Mouse (Mus musculus): ENCODE results near the gene Naa30.
"Not testable (repeated sequence)": the region's sequence is repeated elsewhere in the genome, so short reads cannot be mapped to it uniquely, and the experiment has no call there.

Gene Naa30

DNA sequence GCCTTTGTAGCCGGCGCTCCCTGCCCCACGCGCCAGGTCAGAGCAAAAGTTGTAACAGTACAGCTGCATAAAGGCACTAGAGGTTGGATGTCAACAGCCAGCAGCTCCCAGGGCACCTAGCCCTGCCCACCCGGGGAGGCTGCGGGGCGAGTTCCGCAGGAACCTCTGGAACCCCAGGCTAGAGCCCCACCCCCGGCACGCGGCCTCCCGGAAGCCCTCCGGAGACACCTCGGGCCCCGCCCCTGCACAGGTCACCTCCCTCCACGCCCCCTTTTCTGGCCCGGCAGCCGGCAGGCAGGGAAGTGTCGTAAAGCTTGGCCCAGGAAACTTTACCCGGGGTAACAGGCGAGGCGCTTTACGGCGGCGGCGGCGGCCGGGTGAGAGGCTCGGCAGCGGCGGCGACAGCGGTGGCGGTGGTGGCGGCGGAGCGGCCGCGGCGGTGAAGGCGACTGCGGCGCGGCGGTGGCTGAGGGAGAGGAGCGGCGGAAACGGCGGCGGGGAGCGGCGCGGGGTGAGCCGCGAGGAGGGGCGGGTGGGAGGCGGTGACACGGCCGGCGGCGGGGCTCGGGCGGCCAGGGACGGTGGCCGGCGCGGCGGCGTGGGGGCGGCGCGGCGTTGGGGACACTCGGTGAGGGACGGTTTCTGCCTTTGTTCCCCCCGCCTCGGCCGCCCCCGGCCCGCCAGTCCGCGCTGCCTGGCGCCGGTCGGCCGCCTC is at the start of gene Naa30:
Gene Naa30 (plus strand): TSS at position 360 of the 715 bp plus-strand sequence.
- DNase-seq (ENCODE audit: low read depth in 1 of 2, low spot score in 2 of 2) = peak; percentile 88 to 89

GRCm38 (mm10) chr14:49127162-49127779 is 44.8 kb upstream of the Naa30 start:
- no peak for DNase-seq (ENCODE audit: low read depth in 1 of 2, low spot score in 2 of 2)

- no peak for DNase-seq (ENCODE audit: low read depth in 1 of 2, low spot score in 2 of 2)
These were observed 43.3 kb upstream of the Naa30 start for GRCm38 (mm10) chr14:49128544-49129263.

DNA sequence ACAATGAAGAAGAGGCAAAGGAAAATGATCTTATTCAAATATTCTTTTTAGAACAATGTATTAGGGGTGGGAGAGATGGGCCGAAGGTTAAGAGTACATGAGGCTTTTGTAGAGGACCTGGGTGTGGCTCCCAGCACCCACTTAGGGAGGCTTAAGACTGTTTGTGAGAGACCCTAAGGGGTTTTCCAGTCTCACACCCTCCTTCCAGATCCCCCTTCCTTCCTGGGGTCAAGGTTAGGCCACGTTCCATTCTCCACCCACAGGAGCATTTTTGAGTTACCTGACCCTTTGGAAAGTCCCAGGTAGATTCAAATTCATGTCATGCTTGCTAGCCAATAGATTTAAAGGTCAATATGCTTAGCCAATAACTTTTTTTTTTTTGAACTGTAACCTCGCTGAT is 39.6 kb upstream of the Naa30 start:
- DNase-seq (ENCODE audit: low read depth in 1 of 2, low spot score in 2 of 2) = no peak

- no peak for DNase-seq (ENCODE audit: low read depth in 1 of 2, low spot score in 2 of 2)
These were observed 33.9 kb upstream of the Naa30 start for GRCm38 (mm10) chr14:49138171-49138570.

DNA sequence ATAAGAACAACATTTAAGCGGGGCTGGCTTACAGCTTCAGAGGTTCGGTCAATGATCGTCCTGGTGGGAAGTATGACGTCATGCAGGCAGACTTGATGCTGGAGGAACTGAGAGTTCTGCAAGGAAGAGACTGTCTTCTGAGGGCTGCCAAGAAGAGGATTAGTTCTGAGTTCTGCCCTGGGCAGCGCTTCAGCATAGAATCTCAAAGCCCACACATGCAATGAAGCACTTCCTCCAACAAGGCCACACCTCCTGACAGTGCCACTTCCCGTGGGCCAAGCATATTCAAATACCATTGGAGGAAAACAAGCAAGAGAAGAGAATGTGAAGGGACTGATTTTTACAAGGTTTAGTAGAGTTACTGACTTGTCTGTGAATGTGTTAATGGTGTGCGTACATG is 31.3 kb upstream of the Naa30 start:
- DNase-seq (ENCODE audit: low read depth in 1 of 2, low spot score in 2 of 2) = no peak

DNA sequence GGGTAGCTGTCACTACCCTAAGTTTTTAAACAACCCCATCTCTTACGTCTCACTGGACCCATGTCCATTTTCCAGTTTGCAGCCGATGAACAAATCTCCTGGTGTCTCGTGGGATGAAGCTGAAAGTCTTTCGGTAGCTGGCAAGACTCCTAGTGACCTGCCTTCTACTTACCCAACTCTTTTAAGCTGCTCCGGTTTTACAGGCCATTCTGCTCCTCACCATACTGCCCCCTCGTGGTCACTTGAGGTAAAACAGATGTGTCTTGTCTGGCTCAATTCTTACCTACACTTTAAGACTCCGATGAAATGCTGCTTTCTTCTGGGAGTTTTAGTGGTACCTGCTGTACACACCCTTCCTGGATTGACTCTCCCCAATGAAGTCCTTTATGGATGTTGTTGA is 18.2 kb upstream of the Naa30 start:
- peak in 1 of 2 experiments; percentile 50 for DNase-seq (ENCODE audit: low read depth in 1 of 2, low spot score in 2 of 2)

- no peak for DNase-seq (ENCODE audit: low read depth in 1 of 2, low spot score in 2 of 2)
These were observed 16.5 kb upstream of the Naa30 start for GRCm38 (mm10) chr14:49155572-49155971.

- DNase-seq (ENCODE audit: low read depth in 1 of 2, low spot score in 2 of 2) = no peak
These were observed 13.7 kb upstream of the Naa30 start for GRCm38 (mm10) chr14:49158143-49158925.

DNA sequence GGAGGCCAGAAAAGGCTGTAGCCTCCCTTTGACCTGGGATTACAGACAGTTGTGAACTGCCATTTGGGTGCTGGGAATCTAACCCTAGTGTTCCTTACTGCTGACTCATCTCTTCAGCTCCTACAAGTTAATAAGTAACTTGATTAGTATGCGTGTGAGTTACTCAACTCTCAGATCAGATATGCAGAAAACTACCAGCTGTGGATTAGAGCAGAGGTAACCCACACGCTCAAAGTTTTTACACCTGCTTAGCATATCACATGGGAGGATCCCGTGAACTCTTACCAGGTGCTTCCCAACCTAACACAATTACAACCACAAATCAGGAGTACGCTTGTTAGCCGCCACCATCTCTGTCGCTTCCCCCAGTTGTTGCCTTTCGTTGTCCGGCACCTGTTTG is 740 bp upstream of the Naa30 start:
- DNase-seq (ENCODE audit: low read depth in 1 of 2, low spot score in 2 of 2) = no peak

DNA sequence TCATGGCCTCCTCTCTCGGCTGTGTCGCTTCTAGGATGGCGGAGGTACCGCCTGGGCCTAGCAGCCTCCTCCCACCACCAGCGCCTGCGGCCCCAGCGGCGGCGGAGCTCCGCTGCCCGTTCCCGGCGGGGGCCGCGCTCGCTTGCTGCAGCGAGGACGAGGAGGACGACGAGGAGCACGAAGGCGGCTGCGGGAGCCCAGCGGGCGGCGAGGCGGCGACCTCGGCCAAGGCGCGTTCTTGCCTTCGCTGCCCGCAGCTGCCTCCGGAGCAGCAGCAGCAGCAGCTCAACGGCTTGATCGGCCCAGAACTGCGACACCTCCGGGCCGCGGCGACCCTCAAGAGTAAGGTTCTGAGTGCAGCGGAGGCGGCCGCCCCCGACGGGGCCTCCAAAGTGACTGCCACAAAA is 559 bp downstream of the Naa30 start:
- DNase-seq (ENCODE audit: low read depth in 1 of 2, low spot score in 2 of 2) = peak in 1 of 2 experiments; percentile 16

DNA sequence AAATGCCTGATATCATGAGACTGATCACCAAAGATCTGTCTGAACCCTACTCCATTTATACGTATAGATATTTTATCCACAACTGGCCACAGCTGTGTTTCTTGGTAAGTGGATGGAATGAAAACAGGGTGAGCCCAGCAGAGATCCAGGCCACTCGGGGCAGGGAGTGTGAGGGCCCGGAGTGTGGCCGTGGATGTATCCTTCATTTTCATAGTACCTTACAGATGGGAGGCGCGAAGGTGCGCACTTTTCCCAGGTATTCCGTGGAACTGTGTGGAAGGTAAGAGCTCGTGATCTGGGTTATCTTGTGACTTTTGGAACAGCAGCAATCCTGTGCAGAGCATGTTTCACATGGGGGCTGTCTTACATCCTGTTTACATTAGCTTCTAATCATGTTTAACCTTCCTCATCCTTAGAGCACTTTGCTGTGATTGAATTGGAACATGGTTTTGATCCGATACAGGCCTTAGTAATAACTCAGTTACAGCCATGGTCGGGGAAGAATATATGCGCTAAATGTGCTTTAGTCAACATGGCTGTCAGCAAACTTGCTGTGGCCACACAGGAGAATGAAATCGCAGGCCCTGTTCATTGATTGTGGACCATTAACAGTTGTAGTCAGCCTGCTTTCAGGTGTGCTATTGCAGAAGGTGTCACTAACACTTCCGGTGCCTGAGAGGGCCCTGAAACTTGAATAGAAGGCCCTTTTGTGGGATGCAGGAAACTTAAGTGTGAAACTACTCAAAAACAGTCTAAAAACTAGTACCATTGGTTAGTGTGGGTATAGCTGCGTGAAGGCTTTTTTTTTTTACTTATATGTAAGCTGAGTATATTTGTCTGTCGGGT is 1.5 kb downstream of the Naa30 start:
- no peak for DNase-seq (ENCODE audit: low read depth in 1 of 2, low spot score in 2 of 2)

DNA sequence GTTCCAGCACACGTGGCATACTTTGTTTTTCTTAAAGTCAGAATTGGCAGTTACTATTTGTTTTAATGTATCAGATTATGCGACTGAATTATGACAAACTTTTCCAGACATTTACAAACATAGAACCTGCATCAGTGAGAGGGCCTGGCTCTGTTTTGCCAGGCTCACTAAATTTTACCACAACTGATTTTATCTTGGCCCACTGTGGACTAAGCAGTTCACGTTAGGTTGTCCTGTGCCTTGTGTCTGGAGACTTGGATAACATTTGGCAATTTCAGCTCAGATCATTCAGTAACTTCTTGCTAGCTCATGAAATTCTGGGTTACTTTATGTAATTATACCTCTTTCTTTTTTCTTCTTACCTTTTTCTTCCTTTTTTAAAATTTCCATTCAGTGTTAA is 7.7 kb downstream of the Naa30 start:
- no peak for DNase-seq (ENCODE audit: low read depth in 1 of 2, low spot score in 2 of 2)

GRCm38 (mm10) chr14:49186270-49186669 is 14.2 kb downstream of the Naa30 start:
- DNase-seq (ENCODE audit: low read depth in 1 of 2, low spot score in 2 of 2) = no peak

DNA sequence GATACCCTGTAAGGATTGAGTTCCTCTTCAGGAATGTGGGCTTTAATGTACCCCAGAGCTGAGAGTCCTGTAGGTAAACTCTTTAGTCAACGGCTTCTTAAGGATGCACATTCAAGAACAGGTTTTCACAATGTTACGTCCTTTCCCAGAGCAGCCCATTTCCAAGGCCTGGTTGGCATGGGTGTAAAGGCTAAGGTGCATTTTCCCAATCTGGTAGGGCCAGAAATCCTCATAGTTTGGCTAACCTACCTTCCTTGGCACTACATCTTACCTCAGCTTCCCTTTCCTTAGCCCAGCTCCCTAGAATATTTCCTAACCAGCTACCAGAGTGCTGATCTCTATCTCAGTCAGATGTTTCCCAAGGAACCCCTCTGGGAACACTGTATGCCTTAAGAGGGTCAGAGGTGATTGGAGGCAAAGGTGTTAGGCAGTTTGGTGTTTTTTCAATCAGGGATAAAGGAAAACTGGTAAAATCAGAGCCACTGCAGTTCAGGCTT is 25.1 kb downstream of the Naa30 start:
- no peak for DNase-seq (ENCODE audit: low read depth in 1 of 2, low spot score in 2 of 2)

DNA sequence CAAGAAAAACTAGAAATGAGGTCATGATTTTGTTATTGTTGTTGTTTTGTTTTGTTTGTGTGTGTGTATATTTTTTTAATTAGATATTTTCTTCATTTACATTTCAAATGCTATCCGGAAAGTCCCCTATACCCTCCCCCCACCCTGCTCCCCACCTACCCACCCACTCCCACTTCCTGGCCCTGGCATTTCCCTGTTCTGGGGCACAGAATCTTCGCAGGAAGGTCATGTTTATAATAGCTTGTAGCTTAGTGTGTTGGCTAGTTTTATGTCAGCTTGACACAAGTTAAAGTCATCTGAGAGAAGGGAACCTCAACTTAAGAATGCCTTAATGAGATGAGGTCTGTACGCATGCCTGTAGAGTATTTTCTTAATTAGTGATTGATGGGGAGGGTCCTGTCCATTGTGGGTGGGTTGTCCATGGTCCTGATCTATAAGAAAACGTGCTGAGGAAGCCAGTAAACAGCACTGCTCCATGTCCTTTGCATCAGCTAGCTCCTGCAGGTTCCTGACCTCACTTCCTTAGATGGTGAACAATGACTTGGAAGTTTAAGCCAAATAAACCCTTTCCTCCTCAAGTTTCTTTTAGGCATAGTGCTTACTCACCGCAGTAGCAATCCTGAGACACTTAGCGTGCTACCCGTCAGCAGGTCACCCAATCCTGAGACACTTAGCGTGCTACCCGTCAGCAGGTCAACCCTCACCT is 29.2 kb downstream of the Naa30 start:
- DNase-seq (ENCODE audit: low read depth in 1 of 2, low spot score in 2 of 2) = no peak

- not testable (repeated sequence) for DNase-seq (ENCODE audit: low read depth in 1 of 2, low spot score in 2 of 2)
These were observed 38.2 kb downstream of the Naa30 start for GRCm38 (mm10) chr14:49210215-49210614.

- no peak for DNase-seq (ENCODE audit: low read depth in 1 of 2, low spot score in 2 of 2)
These were observed 46.7 kb downstream of the Naa30 start for GRCm38 (mm10) chr14:49218677-49219076.

DNA sequence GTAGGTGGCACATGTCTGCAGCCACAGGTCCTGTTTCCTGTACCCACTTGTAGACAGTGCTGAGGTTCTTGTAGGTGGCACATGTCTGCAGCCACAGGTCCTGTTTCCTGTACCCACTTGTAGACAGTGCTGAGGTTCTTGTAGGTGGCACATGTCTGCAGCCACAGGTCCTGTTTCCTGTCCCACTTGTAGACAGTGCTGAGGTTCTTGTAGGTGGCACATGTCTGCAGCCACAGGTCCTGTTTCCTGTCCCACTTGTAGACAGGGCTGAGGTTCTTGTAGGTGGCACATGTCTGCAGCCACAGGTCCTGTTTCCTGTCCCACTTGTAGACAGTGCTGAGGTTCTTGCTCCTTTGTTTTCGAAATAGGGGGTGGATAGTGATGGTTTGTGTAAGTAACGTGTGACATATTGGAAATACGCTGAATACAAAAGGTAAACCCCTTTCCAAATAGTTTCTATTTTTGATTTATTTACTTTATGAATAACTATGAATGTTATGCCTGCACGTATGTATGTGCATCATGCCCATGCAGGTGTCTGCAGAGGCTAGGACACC is 47.5 kb downstream of the Naa30 start:
- DNase-seq (ENCODE audit: low read depth in 1 of 2, low spot score in 2 of 2) = not testable (repeated sequence)
